Mouse (Mus musculus): Measurements from ENCODE around the gene Zfp740.
"Not testable (repeated sequence)": the region's sequence is repeated elsewhere in the genome, so short reads cannot be mapped to it uniquely, and the experiment has no call there.

Gene Zfp740

DNA sequence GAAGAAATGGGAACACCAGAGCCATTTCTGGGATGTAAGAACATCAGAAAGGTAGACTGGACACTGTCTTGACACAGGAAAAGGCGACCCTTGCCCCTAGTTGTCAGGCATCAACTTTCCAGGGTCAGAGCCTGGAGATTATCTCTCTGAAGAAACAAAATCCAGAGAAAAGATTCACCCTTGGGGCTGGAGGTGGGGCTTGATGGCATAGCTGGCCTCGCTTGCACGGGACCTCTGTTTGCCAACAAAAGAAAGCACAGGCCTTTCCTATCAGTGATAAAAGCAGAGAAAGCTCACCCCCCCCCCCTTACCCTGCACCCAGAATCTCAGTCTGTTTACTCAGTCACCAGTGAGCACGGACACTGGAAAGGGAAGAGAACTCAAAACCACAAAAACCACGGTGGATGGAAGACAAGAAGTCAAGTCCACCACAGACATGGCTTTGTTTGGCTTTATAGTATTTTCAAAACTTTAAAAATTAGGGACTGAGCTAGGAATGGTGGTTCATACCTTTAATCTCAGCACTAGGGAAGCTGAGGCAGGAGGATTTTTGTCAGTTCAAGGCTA lies 10.1 kb upstream of the Zfp740 start:
- DNase-seq: no peak

GRCm38 (mm10) chr15:102193652-102194051 lies 9.4 kb upstream of the Zfp740 start:
- DNase-seq: no peak

DNA sequence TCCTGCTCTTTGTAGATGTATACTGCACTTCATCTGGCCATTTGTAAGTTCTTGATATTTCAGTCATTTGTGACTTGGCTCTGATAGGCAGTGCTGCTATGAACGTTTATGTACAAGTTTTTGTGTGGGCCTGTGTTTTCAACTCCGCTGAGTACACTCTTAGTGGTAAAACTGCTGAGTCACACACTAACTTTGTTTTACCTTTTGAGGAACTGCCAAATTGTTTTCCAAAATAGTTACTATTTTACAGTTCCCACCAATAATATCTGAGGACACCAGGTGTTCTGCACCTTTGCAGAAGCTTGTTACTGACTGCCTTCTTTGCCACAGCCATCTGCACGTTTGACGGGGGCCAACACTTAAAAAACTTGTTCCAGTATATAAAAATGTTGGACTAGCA lies 8.6 kb upstream of the Zfp740 start:
- no peak for DNase-seq

GRCm38 (mm10) chr15:102195373-102195772 lies 7.7 kb upstream of the Zfp740 start:
- no peak for DNase-seq

- DNase-seq: no peak
Measured at GRCm38 (mm10) chr15:102198841-102199240, 4.2 kb upstream of the Zfp740 start.

DNA sequence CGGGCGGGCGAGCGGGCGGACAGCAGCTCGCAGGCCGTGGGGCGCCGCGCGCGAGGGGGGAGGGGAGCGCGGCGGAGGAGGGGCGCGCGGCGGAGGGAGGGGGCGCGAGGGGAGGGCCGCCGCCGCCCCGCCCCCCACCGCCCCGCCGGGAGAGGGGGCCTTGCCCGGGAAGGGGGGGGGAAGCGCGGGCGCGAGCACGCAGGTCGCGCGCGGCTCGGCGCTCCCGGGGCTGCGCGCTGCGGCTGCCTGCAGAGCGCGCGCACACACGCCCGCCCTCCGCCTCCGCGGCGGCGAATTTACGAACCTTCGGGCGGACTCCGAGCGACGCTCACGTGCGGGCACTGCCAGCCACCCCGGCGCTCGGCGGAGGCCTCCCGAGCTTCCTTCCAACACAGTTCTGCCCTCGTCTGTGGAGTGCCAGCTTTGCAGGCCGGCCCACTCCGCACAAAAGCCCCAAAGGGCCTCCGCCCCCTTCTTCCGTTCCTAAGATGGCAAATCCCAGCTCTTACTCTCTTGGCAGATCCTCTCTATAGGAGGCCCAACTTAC lies 859 bp downstream of the Zfp740 start:
- DNase-seq: peak; percentile 75

GRCm38 (mm10) chr15:102204674-102205505 lies 1.8 kb downstream of the Zfp740 start, which contains the start of gene Csad:
Gene Csad (minus strand): TSS chr15:102204724.
- DNase-seq: no peak

DNA sequence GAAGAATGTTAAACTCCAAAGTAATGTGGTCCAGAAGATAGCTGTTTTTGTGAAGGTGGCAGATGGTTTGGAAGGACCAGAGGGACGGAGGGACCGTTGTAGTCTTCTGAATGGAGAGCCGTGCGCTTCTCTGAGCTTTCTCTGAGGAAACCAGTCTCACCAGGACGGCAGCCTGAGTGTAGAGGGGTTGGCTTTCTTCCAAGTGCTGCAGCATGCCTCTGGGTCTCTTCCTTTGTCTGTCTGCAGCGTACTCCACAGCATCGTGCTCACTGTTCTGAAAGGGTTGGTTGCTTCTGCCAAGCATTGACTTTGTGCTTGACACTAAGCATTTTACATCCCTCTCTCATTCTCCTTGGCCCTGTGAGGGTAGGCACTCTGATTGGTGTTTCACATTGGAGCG lies 2.7 kb downstream of the Zfp740 start:
- peak; percentile 34 for DNase-seq

- no peak for DNase-seq
Measured at GRCm38 (mm10) chr15:102207351-102207750, 4.3 kb downstream of the Zfp740 start.

DNA sequence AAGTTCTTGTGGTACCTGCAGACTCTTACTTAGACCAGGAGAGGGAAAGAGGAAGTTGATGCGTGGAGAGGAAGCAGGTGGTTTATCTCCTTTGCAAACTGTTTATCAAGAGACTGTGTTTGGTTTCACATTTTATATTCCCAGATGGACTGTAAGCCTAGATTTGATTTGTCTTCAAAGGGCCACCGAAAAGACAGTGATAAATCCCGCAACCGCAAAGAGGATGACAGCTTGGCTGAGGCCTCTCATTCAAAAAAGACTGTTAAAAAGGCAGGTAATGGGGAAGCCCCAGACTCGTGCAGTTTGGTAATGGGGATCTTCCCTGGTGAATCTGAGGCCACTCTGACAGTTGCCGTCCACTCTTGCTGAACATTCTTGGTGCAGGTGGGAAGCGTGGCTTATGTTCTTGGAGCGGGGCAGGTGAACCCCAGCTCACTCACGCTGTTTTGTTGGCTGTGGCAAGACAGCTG lies 5.1 kb downstream of the Zfp740 start:
- DNase-seq: no peak

- DNase-seq: no peak
Measured at GRCm38 (mm10) chr15:102209114-102209513, 6.1 kb downstream of the Zfp740 start.

DNA sequence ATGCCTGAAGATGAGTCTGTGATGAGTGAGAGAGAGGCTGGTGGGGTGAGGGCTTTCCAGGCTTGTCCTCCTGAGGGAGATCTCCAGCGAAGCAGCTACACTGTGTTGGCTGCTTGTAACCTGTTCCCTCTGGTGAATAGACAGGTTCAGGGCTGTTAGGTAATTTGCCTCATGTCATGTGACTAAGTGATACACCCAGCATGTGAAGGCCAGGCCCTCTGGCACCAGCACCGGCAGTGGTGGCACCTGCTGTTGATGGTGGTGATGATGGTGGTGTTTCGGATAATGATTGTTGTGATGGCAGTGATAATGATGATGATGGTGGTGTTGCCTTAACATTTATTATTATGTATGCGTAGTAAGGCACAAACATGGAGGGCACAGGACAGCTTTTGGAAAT lies 7.8 kb downstream of the Zfp740 start:
- no peak for DNase-seq

DNA sequence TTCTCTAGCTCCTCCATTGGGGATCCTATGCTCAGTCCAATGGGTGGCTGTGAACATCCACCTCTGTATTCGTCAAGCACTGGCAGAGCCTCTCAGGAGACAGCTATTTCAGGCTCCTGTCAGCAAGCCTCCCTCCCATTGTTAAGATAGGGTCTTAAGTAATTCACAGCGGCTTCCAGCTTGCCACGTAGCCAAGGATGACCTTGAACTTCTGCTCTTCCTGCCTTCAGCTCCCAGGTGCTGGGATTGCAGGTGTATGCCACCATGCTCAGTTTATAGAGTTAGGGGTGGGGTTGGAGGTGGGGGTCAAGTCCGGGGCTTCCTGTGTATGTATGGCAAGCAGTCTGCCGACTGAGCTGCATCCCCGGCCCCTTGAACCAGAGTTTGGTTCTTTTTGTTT lies 8.8 kb downstream of the Zfp740 start:
- DNase-seq: no peak

DNA sequence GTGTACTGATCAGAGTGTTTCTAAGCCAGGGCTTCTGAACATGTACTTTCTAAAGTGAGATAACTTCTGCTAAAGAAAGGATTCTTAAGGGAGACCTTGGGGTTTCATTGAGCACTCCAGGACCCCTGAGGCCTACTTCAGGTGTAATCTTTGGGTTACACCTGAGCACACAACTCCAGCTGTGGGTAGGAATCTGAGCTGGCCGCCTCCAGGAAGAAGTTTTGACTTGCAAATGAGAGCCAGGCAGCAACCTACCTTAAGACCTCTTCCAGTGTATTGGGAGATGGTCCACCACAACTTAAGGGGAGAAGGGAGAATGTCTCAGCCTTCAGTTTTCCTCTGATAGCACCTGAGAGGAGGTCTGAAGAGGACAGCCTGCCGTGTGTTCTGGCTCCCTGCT lies 11.1 kb downstream of the Zfp740 start:
- no peak for DNase-seq

GRCm38 (mm10) chr15:102215624-102216023 lies 12.6 kb downstream of the Zfp740 start:
- no peak for DNase-seq

- DNase-seq: no peak
Measured at GRCm38 (mm10) chr15:102216459-102217228, 13.6 kb downstream of the Zfp740 start.

DNA sequence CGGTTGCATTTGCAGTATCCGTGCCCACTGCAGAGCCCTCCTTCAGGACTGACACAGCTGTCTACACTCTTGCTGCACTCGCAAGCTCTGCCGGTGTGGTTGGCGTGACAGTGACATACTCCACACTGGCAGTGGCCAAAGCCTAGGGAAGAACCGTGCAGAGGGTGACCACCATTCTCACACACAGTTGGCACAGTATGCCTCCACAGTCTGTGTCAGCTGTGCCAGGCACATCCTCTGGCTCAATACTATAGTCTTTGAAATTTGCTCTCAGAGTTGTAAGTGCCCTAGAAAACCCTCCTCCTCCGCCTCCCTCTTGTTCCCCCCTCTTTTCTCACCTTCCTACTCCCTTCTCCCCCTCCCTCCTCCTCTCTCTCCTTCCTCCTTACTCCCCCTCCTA lies 14.3 kb downstream of the Zfp740 start:
- no peak for DNase-seq

- no peak for DNase-seq
Measured at GRCm38 (mm10) chr15:102222386-102222785, 19.3 kb downstream of the Zfp740 start.

DNA sequence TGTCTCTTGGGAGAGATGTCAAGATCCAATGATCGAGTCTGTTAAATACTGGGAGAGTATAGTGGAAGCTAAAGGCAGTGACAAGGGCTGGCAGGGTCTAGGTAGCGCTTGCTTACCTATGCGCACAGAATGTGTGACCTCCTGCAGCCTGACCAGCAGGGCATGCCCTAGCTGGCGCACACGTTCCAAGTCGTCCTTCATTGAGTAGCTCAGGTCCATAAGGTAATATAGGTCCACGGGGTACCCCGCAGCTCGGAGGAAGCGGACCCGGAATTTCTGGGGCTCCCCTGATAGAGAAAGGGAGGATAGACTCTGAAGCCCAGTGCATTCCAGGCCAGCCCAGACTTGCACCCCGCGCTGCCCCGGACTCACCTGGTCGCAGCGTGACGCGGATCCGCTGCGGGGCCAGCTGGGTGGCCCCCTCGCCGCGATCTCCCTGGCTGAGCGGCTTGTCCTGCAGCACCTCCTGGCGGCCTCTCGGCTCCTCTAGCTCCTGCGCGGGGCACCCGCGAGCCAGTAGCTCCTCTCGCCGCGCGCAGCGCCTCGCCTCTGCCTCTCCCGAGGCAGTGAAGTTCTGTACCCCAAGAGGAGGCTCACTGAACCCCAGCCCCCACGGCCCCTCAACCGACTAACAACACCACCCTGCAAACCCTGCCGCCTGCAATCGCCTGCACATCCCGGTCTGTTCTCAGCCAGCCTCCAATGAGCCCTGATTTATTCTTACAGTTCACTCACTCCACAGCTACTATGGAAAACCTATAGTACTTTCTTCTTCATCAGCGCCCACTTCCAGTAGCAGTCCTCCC lies 21.3 kb downstream of the Zfp740 start:
- peak; percentile 84 for DNase-seq

GRCm38 (mm10) chr15:102224992-102225617 lies 22.1 kb downstream of the Zfp740 start:
- DNase-seq: no peak

- not testable (repeated sequence) for DNase-seq
Measured at GRCm38 (mm10) chr15:102225619-102226018, 22.6 kb downstream of the Zfp740 start.

All from right cerebral cortex, postnatal 25 days (tissue).